Mouse (Mus musculus) stomach, embryonic 14.5 days (tissue): ENCODE results near the gene Reps2. TPM values are rescaled to one million over a fixed set of nuclear protein-coding genes. Genes with fewer than 3 reads are reported as not detected.

Experiments
- ATAC-seq: fragments of 200-750 bp; cut with Nextera tagmentation; 2 replicates; pipeline ENCODE4 v1.8.0; 2017; ENCODE audit warnings: low read depth, moderate TSS enrichment; ENCODE audit not compliant: insufficient number of reproducible peaks, insufficient read depth, low FRiP score
- H3K27ac ChIP-seq: fragments of 300-500 bp; sonication (generic); 2 replicates; pipeline ENCODE4 v1.5.1; 2014; ENCODE audit warnings: mild to moderate bottlenecking, low read length, moderate library complexity, mixed read lengths
- H3K27me3 ChIP-seq: fragments of 300-500 bp; sonication (generic); 2 replicates; pipeline ENCODE4 v1.6.1; 2014; ENCODE audit warnings: low read length, control low read depth, mixed read lengths; ENCODE audit not compliant: control insufficient read depth, insufficient read depth
- H3K36me3 ChIP-seq: fragments of 300-500 bp; sonication (generic); 2 replicates; pipeline ENCODE4 v1.6.1; 2014; ENCODE audit warnings: mild to moderate bottlenecking, control low read depth, low read length, moderate library complexity, mixed read lengths; ENCODE audit not compliant: control insufficient read depth, insufficient read depth
- H3K4me1 ChIP-seq: fragments of 300-500 bp; sonication (generic); 2 replicates; pipeline ENCODE4 v1.6.1; 2014; ENCODE audit warnings: low read length, control low read depth, mixed read lengths; ENCODE audit not compliant: control insufficient read depth, insufficient read depth
- H3K4me2 ChIP-seq: fragments of 300-500 bp; sonication (generic); replicated peaks from 2 replicates; pipeline ENCODE4 v1.6.1; 2014; ENCODE audit warnings: low read depth, low read length, control low read depth
- H3K4me3 ChIP-seq: fragments of 300-500 bp; sonication (generic); 2 replicates; pipeline ENCODE4 v1.5.1; 2014; ENCODE audit warnings: low read depth, low read length, control low read depth
- H3K9ac ChIP-seq: fragments of 300-500 bp; sonication (generic); replicated peaks from 2 replicates; pipeline ENCODE4 v1.6.1; 2014; ENCODE audit warnings: low read depth, mild to moderate bottlenecking, control low read depth, low read length, moderate library complexity, mixed read lengths
- H3K9me3 ChIP-seq: fragments of 300-500 bp; sonication (generic); 2 replicates; pipeline ENCODE4 v1.6.1; 2016; ENCODE audit warnings: low read depth, low read length, control low read depth; ENCODE audit not compliant: control insufficient read depth
- WGBS: fragments of 180-500 bp; shearing (Covaris S2); extraction: QIAGEN DNeasy Blood & Tissue Kit; methylation state at CpG from one replicate; pipeline ENCODE4 v1.1.7; 2014; 5-methylcytosine and 5-hydroxymethylcytosine counted together
- polyA plus RNA-seq: library from polyadenylated mRNA; unstranded; fragments of >200 nt; fragmentation: Nextera tagmentation; extraction: Ambion mirVana; gene quantifications from 2 replicates; pipeline ENCODE4 v1.2.1, GENCODE M21; 2014

Gene Reps2
- polyA plus RNA-seq, 1 experiment from 2014 or later = 3.2 TPM

DNA sequence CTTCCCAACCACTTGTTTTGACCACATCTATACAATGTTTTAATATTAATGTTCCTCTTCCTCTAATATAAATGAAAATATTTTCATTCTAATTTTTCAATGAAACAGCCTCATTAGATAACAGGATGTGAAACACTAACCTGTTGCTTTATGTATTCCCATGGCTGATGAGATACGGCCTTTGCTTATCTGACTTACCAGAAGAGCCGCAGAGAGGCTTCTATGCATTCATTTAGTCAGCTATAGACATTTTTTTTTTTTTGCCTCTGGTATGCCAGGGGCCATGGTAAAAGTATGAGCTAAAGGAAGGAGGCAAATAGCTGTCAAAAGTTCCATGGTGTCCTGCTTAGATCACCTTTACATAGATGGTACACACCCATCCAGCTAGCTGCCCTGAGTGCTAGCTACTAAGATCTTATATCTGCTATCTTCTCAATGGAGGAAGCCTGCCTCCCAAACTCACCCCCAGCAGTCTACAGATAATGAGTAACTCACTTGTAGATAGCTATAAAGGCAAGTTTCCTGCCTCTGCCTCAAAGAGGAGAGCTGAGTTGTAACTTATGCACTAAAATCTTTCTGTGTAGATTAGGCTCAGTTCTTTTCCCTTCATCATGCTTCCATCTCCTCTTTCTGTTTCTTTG is 196.7 kb downstream of the Reps2 start:
- Histone ChIP-seq H3K9ac (no peak overlapping the region), H3K4me2 (no peak overlapping the region), H3K27ac (no peak overlapping the region), H3K36me3 (no peaks in the 10 kb centered on the region), H3K27me3 (no peaks in the 10 kb centered on the region), H3K4me1 (no peaks in the 10 kb centered on the region), H3K4me3 (no peak overlapping the region), H3K9me3 (no peaks in the 10 kb centered on the region)
- ATAC-seq = no peak
- 92% methylated on average over 2 of the region's 2 CpGs for WGBS

DNA sequence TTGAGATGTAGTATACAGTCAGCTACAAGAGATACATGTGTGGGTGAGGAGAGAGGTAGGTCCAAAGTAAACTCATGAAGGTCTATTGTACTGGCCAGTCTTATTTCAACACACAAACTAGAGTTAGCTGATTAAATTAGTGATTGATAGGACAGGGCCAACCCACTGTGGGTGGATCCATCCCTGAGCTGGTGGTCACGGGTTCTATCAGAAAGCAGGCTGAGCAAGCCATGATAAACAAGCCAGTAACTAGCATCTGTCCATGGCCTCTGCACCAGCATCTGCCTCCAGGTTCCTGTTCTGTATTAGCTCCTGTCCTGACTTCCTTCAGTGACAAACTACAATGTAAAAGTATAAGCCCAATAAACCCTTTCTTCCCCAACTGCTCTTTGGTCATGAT is 200.1 kb downstream of the Reps2 start:
- WGBS = 63% methylated on average over 1 of the region's 1 CpGs
- H3K9ac ChIP-seq = no peak overlapping the region
- H3K4me1 ChIP-seq = no peaks in the 10 kb centered on the region
- H3K4me3 ChIP-seq = no peak overlapping the region
- H3K36me3 ChIP-seq = no peaks in the 10 kb centered on the region
- no peak overlapping the region for H3K27ac ChIP-seq
- no peaks in the 10 kb centered on the region for H3K9me3 ChIP-seq
- no peak for ATAC-seq
- no peaks in the 10 kb centered on the region for H3K27me3 ChIP-seq
- H3K4me2 ChIP-seq = no peak overlapping the region

DNA sequence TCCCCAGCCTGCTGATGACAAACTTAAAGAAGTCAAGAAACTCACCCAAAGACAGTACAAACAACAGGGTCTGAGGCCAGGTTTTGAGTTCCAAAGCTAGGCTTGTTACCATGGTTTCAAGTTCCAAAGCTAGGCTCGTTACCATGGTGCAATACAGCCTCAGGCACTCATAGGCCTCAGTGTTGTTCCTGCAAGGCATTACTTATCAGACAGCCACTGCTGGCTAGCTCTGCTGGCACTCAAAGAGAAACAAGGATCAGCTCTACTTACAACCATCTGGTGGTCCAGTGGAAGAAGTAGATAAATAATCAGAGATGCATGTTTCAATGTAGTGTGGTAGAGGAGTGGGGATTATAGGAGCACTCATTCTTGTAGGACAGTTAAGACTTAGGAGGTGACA is 200.5 kb downstream of the Reps2 start:
- WGBS = 45% methylated on average over 1 of the region's 1 CpGs
- Histone ChIP-seq H3K4me3 (no peak overlapping the region), H3K4me2 (no peak overlapping the region), H3K4me1 (no peaks in the 10 kb centered on the region), H3K27ac (no peak overlapping the region), H3K36me3 (no peaks in the 10 kb centered on the region), H3K9ac (no peak overlapping the region), H3K27me3 (no peaks in the 10 kb centered on the region), H3K9me3 (no peaks in the 10 kb centered on the region)
- ATAC-seq = no peak

DNA sequence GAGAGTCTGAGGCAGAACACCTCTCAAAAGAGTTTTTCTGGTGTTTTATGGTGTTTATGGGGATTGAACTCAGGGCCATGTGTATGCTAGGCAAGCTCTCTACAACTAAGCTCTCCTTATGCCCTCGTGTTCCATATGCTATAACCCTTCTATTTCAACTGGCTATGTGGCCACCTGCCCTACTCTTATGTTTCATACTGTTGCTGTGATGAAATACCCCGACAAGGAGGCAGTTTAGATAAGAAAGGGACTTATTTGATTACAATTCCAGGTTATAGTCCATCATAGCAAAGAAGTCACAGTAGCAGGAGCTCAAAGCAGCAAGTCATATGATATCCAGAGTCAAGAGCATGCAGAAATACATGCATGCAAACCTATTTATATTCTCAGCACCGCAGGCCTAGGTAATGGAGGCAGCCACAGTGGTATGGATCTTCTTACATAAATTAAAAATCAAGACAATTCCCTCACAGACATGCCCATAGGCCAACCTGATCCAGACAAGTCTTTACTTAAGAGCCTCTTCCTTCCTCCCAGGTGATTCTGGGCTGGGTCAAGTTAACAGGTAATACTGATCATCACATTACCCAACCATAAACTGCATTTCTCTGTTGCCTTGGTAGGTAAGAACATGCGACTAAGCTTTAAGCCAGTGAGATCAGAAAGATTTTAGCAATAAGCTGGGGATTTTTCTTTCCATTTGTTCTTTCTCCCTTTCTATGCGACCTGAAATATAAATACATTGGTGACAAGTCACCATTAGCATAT is 210.5 kb downstream of the Reps2 start:
- WGBS = 75% methylated on average over 5 of the region's 5 CpGs
- H3K4me3 ChIP-seq = no peak overlapping the region
- H3K4me1 ChIP-seq = no peaks in the 10 kb centered on the region
- H3K4me2 ChIP-seq = no peak overlapping the region
- H3K9me3 ChIP-seq = no peaks in the 10 kb centered on the region
- H3K27ac ChIP-seq = no peak overlapping the region
- H3K27me3 ChIP-seq = no peaks in the 10 kb centered on the region
- no peak for ATAC-seq
- H3K9ac ChIP-seq = no peak overlapping the region
- H3K36me3 ChIP-seq = no peaks in the 10 kb centered on the region

DNA sequence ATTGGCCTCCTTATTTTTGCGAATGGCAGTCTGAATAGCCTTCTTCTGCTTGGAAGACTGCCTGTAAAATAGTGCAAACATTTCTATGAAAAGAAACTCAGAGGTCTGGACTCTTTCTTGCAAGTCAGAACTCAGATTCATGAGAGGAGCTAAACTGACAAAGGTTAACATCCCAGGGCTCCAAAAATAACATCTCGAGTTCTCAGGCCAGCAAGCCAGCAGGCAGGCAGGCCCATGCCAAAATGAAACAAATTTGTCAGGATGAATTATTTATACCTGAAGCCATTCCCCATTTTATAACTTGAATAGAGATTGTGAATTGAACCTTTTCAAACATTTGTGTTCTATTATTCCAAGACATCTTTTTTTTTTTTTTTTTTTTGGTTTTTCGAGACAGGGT is 215.8 kb downstream of the Reps2 start:
- Histone ChIP-seq H3K9me3 (no peaks in the 10 kb centered on the region), H3K27ac (no peak overlapping the region), H3K4me3 (no peak overlapping the region), H3K4me1 (no peaks in the 10 kb centered on the region), H3K36me3 (no peaks in the 10 kb centered on the region), H3K27me3 (no peaks in the 10 kb centered on the region), H3K9ac (no peak overlapping the region), H3K4me2 (no peak overlapping the region)
- ATAC-seq = no peak
- WGBS = 44% methylated on average over 3 of the region's 3 CpGs

DNA sequence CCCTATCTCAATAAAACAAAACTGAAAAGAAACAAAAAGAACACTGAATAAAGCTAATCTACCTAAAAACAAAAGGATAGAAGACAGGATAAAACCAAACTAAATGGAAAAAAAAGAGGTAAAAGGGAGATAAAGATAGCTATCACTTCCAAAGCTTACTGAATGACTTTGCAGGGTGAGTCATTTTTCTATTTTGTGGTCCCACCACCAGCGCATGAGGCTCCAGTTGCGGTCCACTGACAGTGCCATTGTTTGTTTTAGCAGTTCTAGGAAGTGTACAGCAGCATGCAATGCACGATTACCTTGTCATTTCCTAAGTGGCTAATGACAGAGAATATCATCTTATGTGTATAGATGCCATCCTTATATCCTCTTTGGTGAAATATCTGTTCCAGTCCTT is 224.0 kb downstream of the Reps2 start:
- no peak overlapping the region for H3K27ac ChIP-seq
- H3K27me3 ChIP-seq = no peaks in the 10 kb centered on the region
- ATAC-seq = no peak
- no peaks in the 10 kb centered on the region for H3K36me3 ChIP-seq
- no peak overlapping the region for H3K4me2 ChIP-seq
- H3K9ac ChIP-seq = no peak overlapping the region
- no peaks in the 10 kb centered on the region for H3K4me1 ChIP-seq
- WGBS = 80% methylated on average over 3 of the region's 3 CpGs
- H3K9me3 ChIP-seq = no peaks in the 10 kb centered on the region
- H3K4me3 ChIP-seq = no peak overlapping the region

DNA sequence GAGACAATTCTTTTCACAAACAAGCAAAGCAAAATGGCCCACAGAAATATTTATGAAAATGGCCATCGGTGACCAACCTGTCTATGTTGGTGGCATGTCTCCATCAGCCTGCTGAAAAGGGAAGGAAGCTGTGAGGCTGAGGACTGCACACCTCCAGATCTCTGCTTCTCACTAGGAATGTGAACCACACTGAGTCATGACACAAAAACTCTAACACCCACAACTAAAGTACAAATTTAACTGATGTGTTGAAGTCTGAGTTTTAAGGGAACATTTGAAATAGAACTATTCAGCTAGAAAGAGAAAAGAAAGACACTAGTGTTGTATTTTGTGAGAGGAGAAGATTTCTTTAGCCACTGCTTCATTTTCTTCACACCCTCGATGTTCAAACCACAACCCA is 230.3 kb downstream of the Reps2 start:
- WGBS = 85% methylated on average over 2 of the region's 2 CpGs
- H3K36me3 ChIP-seq = no peaks in the 10 kb centered on the region
- H3K4me1 ChIP-seq = no peaks in the 10 kb centered on the region
- H3K9ac ChIP-seq = no peak overlapping the region
- no peak for ATAC-seq
- H3K27me3 ChIP-seq = no peaks in the 10 kb centered on the region
- H3K4me2 ChIP-seq = no peak overlapping the region
- H3K27ac ChIP-seq = no peak overlapping the region
- no peaks in the 10 kb centered on the region for H3K9me3 ChIP-seq
- H3K4me3 ChIP-seq = no peak overlapping the region

DNA sequence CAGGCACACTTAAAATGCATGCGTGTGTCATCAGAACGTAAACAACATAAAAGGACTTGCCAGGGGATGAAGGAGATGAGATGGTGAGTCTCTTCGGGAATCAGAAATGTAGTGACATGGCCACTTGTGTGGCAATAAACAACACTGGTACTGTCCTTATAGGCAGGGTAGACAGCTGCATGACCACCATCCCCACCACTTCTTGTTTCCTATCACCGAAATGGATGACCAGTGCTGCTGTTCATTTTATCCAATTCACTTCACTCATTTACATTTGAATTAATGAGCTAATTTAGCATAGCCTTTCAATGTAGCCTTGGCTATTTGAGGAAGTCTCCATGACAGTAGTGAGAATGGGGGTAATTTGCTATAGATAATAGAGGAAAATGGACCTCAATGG is 236.2 kb downstream of the Reps2 start:
- H3K36me3 ChIP-seq = no peaks in the 10 kb centered on the region
- no peaks in the 10 kb centered on the region for H3K4me1 ChIP-seq
- no peaks in the 10 kb centered on the region for H3K27me3 ChIP-seq
- H3K4me2 ChIP-seq = no peak overlapping the region
- no peak overlapping the region for H3K27ac ChIP-seq
- ATAC-seq = no peak
- no peak overlapping the region for H3K4me3 ChIP-seq
- 82% methylated on average over 4 of the region's 4 CpGs for whole genome bisulfite sequencing
- H3K9ac ChIP-seq = no peak overlapping the region
- H3K9me3 ChIP-seq = no peaks in the 10 kb centered on the region

DNA sequence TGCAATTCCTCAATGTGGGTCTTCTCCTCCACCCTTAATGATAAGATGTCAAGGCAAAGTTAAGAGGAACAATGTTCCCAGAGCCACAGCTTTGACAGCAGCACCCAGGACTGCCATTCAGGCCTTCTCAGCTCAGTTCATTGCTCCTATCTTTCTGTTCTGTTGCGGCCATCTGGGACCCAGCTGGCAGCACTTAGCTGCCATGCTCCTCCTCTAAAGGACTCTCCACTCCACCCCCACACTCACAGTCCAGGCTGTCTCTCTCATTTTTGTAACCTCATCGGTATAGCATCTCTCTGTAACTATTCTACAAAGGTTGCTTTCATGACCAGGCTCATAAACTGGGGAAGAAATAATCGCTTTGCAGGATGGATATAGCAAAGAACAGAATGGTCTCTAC is 241.0 kb downstream of the Reps2 start:
- H3K9ac ChIP-seq = no peak overlapping the region
- H3K27ac ChIP-seq = no peak overlapping the region
- no peak overlapping the region for H3K4me3 ChIP-seq
- no peak overlapping the region for H3K4me2 ChIP-seq
- no peak for ATAC-seq
- no peaks in the 10 kb centered on the region for H3K27me3 ChIP-seq
- H3K36me3 ChIP-seq = no peaks in the 10 kb centered on the region
- H3K9me3 ChIP-seq = no peaks in the 10 kb centered on the region
- no peaks in the 10 kb centered on the region for H3K4me1 ChIP-seq
- WGBS = 70% methylated on average over 3 of the region's 3 CpGs
